Mouse (Mus musculus) C2C12 (cell line): ENCODE results near the gene Gadl1. TPM values are rescaled to one million over a fixed set of nuclear protein-coding genes. Genes with fewer than 3 reads are reported as not detected.

Source experiments
- H3K27me3 ChIP-seq: one replicate; pipeline ENCODE4 v1.6.1; 2011; ENCODE audit not compliant: control insufficient read depth, insufficient read depth, insufficient read length
- H3K36me3 ChIP-seq: one replicate; pipeline ENCODE4 v1.6.1; 2011; ENCODE audit not compliant: control insufficient read depth, insufficient read depth
- H3K4me3 ChIP-seq: one replicate; pipeline ENCODE4 v1.5.1; 2011; ENCODE audit warnings: mild to moderate bottlenecking, control low read depth; ENCODE audit not compliant: poor library complexity, insufficient read depth, severe bottlenecking
- H3K79me2 ChIP-seq: one replicate; pipeline ENCODE4 v1.6.1; 2011; ENCODE audit not compliant: control insufficient read depth, insufficient read depth
- H3K79me3 ChIP-seq: one replicate; pipeline ENCODE4 v1.6.1; 2011; ENCODE audit warnings: low read depth, control low read depth
- H3ac ChIP-seq: one replicate; pipeline ENCODE3; 2011; ENCODE audit warnings: low read depth; ENCODE audit not compliant: control insufficient read depth, insufficient read length
- CEBPB ChIP-seq: IDR thresholded peaks from one replicate; pipeline ENCODE4 v1.6.1; 2011; ENCODE audit warnings: low read depth, mild to moderate bottlenecking, control low read depth, moderate library complexity
- CTCF ChIP-seq: IDR thresholded peaks from one replicate; pipeline ENCODE4 v1.5.1; 2011; ENCODE audit not compliant: control insufficient read depth, insufficient read depth, insufficient read length
- FOSL1 ChIP-seq: IDR thresholded peaks from one replicate; pipeline ENCODE4 v1.8.0; 2011; ENCODE audit warnings: mild to moderate bottlenecking, low read length; ENCODE audit not compliant: poor library complexity, insufficient read depth, severe bottlenecking
- MAX ChIP-seq: IDR thresholded peaks from one replicate; pipeline ENCODE4 v1.6.1; 2011; ENCODE audit warnings: mild to moderate bottlenecking, control low read depth
- MYOD1 ChIP-seq: IDR thresholded peaks from one replicate; pipeline ENCODE4 v1.6.1; 2011; ENCODE audit warnings: low read depth; ENCODE audit not compliant: control insufficient read depth, insufficient read length
- MYOG ChIP-seq: IDR thresholded peaks from one replicate; pipeline ENCODE4 v1.6.1; 2011; ENCODE audit not compliant: control insufficient read depth, insufficient read length; ENCODE audit errors: extremely low read depth
- USF1 ChIP-seq: IDR thresholded peaks from one replicate; pipeline ENCODE4 v1.6.1; 2011; ENCODE audit warnings: low read depth, mild to moderate bottlenecking, control low read depth, moderate library complexity
- polyA plus RNA-seq: library from polyadenylated mRNA; unstranded; fragments of >200 nt; fragmentation: generic; extraction: Trizol; gene quantifications from one replicate; pipeline ENCODE4 v1.2.1, GENCODE M21; 2012; ENCODE audit warnings: missing spikeins

Gene Gadl1
- polyA plus RNA-seq, 1 experiment, result 0.89 TPM

DNA sequence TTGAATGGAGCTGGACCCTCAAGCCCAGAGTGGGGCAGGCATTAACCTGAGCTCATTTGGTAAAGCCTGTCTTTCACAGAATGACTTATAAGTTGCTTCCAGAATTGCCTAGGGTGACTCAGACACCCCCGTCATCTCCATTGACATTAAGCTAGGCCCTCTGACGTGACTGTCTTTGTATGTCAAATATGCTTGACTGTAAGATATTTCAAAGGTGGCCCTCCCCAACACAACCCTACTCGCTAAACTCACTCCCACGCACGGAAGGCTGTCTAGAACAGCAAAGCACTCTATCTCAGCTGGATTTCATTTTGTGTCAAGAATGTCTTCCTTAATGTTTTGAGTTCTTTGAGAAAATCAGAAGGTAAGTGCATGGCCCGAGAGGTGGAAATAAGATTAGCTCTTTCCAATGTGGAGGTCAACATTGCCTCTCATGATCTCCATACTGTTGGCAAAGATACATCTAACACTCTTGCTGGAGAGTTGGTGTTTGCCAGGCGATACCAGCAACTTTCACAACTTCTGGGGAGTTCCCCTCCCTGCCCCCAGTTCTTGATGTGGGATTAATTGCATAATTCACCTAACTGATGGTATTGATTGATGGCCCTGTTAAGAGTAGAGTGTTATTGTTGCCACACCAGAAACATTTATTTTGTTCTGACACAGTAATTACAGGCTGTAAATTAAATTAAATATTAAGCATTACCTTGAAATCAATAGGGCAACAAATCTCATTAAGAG lies 182.0 kb downstream of the Gadl1 start:
- peaks cover 29% of the 10 kb centered on the region for H3K36me3 ChIP-seq
- H3K4me3 ChIP-seq, result no peak overlapping the region
- H3K27me3 ChIP-seq, result no peaks in the 10 kb centered on the region
- no peaks in the 10 kb centered on the region for H3K79me3 ChIP-seq
- TF ChIP-seq MAX (no peak), USF1 (no peak), CTCF (no peak), CEBPB (no peak), MYOD1 (no peak), MYOG (no peak), FOSL1 (no peak)
- no peaks in the 10 kb centered on the region for H3K79me2 ChIP-seq
- H3ac ChIP-seq, result no peak overlapping the region

DNA sequence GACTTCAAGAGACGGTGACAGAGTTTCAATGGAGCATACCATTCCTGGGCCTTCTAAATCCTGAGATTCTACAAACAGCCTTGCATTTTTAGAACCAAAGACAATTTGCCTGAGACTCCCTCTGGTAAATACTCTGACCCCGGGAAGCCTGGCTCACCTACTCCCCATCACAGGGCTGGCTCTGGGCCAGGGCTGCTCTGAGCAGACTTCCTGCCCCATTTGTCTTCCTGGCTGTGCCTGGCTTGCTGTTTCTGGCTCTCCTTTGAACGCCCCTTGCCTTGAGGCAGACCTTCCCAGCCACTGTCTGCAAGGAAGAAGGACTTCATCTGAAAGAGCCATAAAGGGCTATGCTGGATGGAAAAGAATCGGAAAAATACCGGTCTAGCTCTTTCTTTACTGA lies 182.7 kb downstream of the Gadl1 start:
- no peak overlapping the region for H3K4me3 ChIP-seq
- H3K79me3 ChIP-seq, result no peaks in the 10 kb centered on the region
- TF ChIP-seq USF1, result no peak
- TF ChIP-seq MYOG, result no peak
- no peak for TF ChIP-seq MYOD1
- TF ChIP-seq CEBPB, result no peak
- no peak for TF ChIP-seq MAX
- no peak for TF ChIP-seq CTCF
- no peak for TF ChIP-seq FOSL1
- H3K27me3 ChIP-seq, result no peaks in the 10 kb centered on the region
- H3ac ChIP-seq, result no peak overlapping the region
- peaks cover 29% of the 10 kb centered on the region for H3K36me3 ChIP-seq
- H3K79me2 ChIP-seq, result no peaks in the 10 kb centered on the region

DNA sequence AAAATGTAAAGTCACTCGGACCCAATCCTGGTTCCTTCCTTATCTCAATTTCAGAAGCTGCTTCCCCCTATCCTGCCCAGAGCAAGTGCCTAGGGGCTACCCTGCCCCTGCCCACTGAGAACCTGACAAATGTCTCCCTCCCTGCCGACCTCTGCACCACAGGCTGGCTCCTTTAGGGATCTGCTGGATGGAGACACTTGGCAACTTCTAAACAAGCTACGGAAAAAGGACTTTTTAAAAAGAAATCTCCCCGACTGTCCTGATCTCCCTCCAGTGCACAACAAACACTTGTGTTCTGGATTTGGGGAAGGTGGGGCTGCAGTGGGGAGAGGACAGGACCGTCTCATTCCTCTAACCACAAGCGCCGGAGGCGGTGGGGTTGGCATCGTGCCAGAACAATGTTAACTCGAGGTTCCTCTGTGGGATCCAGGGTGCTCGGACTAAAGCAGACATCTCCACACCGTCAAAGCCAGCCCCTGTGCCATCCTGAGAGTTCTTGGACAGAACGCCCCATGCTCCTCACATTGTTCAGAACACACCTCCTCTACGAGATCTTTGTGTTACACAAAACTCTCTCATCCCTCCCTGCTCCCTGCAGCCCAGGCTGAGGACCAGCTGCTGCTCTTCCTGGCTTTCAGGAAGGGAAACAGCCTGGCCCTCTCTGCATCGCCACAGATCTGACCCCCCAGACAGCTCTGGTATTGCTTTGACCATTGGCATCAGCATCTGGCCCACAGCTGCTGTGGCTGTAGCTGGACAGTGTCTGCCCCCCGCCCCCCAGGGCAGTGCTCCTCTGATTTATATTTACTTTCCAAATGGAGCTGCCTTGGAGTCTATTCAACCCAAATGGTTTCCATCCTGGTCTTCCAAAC lies 189.7 kb downstream of the Gadl1 start:
- Histone ChIP-seq H3ac (no peak overlapping the region), H3K79me2 (no peaks in the 10 kb centered on the region), H3K36me3 (peaks cover 17% of the 10 kb centered on the region), H3K27me3 (no peaks in the 10 kb centered on the region), H3K79me3 (no peaks in the 10 kb centered on the region), H3K4me3 (no peak overlapping the region)
- TF ChIP-seq CTCF (no peak), MYOD1 (no peak), FOSL1 (no peak), CEBPB (no peak), USF1 (no peak), MAX (no peak), MYOG (no peak)

DNA sequence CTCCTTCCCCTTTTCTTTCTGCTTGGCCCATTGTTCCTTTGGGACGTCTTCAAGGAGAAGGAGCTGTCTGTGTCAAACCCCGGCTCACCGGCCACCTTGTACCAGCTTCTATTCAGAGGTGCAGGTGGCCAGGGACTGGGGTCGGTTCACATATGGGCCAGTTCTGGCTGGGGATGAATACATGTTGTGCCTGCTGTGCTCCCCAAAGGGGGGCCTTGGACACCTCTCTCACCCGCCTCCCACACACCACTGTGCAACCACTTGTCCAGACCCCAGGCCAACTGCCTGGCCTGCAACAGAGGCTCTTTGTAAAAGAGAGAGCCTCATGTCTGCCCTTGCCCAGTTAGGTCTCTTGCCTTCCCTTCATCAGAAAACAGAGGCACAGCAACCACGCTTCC lies 190.3 kb downstream of the Gadl1 start:
- Histone ChIP-seq H3K79me3 (no peaks in the 10 kb centered on the region), H3K36me3 (peaks cover 20% of the 10 kb centered on the region), H3K79me2 (no peaks in the 10 kb centered on the region), H3K4me3 (no peak overlapping the region), H3K27me3 (no peaks in the 10 kb centered on the region), H3ac (no peak overlapping the region)
- TF ChIP-seq USF1 (no peak), CEBPB (no peak), MAX (no peak), CTCF (no peak), FOSL1 (no peak), MYOG (no peak), MYOD1 (no peak)

DNA sequence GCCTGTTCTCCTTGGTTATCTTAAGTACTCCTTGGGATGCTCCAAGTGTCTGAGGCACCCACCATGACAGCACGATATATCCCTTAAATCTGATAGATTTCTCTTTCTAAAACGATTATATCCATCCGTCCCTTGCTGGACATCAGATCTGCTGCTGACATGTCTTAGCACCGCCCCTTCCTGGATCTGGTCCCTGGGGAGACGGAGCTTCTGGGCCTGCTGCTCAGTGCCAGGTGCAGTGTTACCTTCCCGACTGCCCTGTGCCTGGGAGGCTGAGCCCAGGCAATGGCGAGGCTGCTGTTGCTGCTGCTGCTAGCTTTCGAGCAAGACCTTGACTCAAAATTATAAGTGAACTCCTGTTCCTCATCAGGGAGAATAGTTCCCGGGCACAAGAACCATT lies 190.8 kb downstream of the Gadl1 start:
- H3K79me3 ChIP-seq, result no peaks in the 10 kb centered on the region
- no peaks in the 10 kb centered on the region for H3K27me3 ChIP-seq
- H3ac ChIP-seq, result no peak overlapping the region
- peaks cover 22% of the 10 kb centered on the region for H3K36me3 ChIP-seq
- no peak overlapping the region for H3K4me3 ChIP-seq
- H3K79me2 ChIP-seq, result no peaks in the 10 kb centered on the region
- no peak for TF ChIP-seq USF1
- TF ChIP-seq CTCF, result no peak
- no peak for TF ChIP-seq CEBPB
